Mouse (Mus musculus) brain, embryonic 14.5 days (tissue): ENCODE data around the gene Lingo4. TPM values are rescaled to one million over a fixed set of nuclear protein-coding genes. Genes with fewer than 3 reads are reported as not detected.
A peak's percentile ranks its signal among the peaks of the same experiment; 100 is the strongest.

ENCODE experiments used
- DNase-seq: peaks from one replicate; pipeline ENCODE4 v3.0.0-alpha.2; 2011; ENCODE audit warnings: low read depth
- CTCF ChIP-seq: fragments of 200-500 bp; IDR thresholded peaks from 2 replicates; pipeline ENCODE4 v1.5.1; 2012; ENCODE audit warnings: inconsistent platforms, mild to moderate bottlenecking, moderate library complexity, borderline replicate concordance; ENCODE audit not compliant: insufficient read depth, insufficient read length; ENCODE audit errors: extremely low read depth
- POLR2A ChIP-seq: fragments of 200-500 bp; IDR thresholded peaks from 2 replicates; pipeline ENCODE4 v1.6.1; 2012; ENCODE audit warnings: mild to moderate bottlenecking, inconsistent platforms, borderline replicate concordance; ENCODE audit not compliant: poor library complexity, insufficient read depth, insufficient read length, severe bottlenecking; ENCODE audit errors: extremely low read depth
- polyA plus RNA-seq: library from polyadenylated mRNA; depleted of rRNA; stranded (reverse); fragments of >200 nt; gene quantifications from 2 replicates; pipeline ENCODE4 v1.2.3, GENCODE M21; 2012

The Lingo4 gene
- polyA plus RNA-seq, 1 experiment: 0.70 TPM

DNA sequence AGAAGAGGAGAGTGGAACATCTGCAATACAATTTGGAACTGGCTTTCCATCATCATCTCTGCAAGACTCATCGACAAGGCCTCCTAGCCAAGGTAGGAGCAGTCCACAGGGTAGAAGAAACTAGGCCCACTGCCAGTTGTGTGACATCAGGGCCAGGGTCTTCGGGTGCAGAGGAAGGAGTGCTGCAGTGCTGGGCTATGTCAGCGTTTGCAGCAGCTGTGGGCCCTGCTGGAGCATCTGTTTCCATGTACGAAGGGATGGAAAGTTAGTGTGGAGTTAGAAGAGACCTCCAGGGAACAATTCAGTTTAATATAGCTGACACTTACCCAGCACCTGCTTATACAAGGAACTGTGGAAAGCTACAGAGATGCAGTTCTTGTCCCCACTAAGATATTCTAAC, 5.3 kb upstream of the Lingo4 start:
- DNase-seq: no peak
- no peak for TF ChIP-seq POLR2A
- TF ChIP-seq CTCF: no peak

DNA sequence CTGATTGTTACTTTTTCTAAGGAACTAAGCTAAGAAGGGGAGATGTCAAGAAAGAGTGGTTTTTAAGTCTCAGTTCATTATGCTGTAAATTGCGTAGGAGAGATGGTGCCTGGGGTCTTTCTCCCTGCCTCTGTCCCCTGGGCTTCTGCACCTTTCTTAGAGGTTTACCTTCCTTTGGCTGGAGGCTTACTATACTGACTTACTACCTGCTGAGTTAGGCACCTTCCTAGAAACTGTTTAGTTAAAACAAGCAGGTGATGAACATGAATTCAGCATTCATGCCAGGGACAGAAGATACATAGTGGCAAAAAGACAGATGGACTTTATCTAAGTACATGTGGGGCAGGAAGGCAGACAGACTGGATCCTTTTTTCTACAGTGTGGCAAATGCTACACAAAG, 2.0 kb upstream of the Lingo4 start:
- TF ChIP-seq POLR2A (no peak), CTCF (no peak)
- DNase-seq: no peak

DNA sequence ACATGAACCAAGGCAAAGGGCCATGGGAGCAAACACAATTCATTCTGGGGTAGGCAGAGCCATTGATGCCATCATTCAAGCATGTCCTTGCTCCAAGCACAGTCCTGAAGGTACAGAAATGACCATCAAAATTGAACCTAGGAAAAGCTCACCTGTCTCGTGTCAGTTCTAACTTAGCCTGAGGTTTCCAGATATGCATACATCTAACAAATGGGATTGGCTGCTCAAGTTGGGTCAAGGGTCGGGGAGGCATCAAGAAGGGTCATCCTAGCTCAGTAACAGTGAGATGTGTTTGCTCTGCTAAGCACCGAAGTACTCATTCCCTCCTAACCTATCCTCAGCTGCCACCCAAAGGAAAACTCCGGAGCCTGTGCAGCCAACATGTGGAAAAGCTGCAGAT, 1.5 kb upstream of the Lingo4 start:
- DNase-seq: no peak
- TF ChIP-seq CTCF: no peak
- TF ChIP-seq POLR2A: no peak

DNA sequence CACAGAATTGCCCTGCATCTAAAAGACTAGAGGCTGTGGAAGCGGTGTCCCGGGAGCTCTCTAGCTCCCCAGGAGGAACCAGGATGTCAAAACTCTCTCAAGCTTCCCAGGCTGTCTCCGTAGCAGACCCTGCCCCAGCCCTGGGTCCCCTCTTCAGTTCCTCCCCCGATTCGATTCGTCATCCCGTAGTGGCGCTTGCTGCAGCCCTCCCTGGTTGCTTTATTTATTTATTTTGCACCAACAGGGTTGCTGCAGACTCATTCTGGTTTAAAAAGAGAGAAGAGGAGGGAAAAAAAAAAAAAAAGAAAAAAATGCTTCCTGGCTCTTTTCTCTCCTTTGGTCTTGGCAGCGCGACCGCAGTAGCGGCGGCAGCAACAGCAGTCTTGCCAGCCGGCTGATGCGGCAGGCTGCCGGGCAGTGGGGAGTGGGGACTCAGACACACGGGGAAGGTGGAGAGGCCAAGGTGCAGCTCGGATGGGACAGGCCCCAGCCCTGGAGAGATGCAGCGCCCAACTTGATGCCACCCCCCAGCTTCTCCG, 695 bp downstream of the Lingo4 start:
- TF ChIP-seq CTCF (peak; percentile 18; the same call in 1 of the 2 replicates), POLR2A (no peak)
- DNase-seq: peak; percentile 82

DNA sequence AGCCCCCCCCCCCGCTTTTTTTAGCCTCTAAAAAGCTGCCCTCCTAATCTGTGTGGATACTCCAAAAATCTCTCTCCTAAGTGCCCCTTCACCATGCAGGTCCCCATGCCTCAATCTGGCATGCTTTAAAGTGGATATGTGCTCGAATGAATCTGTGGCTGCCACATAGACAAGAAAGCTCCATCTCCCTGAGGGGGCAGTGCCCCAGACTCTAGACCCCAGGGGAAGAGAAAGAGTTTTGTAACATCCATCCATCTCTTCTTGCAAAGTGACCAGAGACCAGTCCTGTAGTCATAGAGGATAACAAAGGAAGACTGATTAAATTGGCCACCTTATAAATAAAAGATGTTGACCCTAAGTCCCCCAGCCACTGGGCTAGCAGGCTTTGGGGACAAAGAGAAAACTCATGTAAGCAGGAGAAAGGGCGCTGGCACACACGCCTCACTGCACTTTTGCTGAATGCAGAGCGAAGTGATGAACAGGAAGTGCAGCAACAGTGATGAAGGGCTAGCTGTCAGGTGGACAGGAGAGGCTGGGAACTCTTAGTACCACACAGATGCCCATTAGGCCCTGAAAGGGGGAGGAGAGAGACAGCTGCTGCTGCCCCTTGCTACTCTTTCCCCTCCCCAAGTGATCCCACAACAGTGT, 1.5 kb downstream of the Lingo4 start:
- TF ChIP-seq CTCF: no peak
- no peak for TF ChIP-seq POLR2A
- DNase-seq: peak; percentile 55

DNA sequence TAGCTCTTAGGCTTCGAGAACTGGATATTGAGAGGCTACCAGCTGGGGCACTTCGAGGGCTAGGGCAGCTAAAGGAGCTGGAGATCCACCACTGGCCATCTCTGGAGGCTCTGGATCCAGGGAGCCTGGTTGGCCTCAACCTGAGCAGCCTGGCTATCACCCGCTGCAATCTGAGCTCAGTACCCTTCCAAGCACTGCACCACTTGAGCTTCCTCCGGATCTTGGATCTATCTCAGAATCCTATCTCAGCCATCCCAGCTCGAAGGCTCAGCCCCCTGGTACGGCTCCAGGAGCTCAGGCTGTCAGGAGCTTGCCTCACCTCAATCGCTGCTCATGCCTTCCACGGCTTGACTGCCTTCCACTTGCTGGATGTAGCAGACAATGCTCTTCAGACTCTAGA, 4.1 kb downstream of the Lingo4 start:
- DNase-seq: no peak
- TF ChIP-seq CTCF (no peak), POLR2A (no peak)

DNA sequence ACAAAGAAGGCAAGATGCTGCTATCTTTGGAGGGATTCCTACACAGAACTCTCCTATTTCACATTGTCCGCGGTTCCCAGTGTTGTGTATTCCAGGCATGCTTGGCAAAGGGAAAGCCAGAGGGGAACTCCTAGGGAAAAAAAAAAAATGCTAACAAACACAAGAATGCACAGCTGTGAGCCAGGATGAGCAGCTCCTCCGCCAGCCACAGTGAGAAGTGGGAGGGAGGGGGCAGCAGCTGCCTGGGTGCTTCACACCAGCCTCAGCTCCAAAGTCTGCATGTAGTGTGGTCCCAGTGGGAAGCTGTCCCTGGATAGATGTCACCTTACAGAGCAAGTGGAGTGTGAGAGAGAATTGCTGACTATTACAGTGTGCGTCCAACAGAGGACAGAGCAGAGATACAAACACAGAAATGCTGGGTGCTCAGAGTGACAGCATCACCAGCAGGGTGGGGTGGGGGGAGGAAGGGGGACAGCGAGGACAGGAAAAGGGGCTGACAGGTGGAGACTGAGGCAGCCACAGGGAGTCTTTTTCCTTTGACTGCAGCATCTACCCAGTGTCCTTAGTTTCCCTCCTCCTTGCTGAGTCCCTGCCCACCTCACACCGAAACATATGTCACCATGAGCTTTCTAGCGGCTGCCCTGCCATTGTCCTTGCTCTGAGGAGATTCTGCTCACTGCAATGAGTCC, 6.2 kb downstream of the Lingo4 start:
- peak; percentile 64 for DNase-seq
- TF ChIP-seq CTCF: no peak
- TF ChIP-seq POLR2A: no peak

DNA sequence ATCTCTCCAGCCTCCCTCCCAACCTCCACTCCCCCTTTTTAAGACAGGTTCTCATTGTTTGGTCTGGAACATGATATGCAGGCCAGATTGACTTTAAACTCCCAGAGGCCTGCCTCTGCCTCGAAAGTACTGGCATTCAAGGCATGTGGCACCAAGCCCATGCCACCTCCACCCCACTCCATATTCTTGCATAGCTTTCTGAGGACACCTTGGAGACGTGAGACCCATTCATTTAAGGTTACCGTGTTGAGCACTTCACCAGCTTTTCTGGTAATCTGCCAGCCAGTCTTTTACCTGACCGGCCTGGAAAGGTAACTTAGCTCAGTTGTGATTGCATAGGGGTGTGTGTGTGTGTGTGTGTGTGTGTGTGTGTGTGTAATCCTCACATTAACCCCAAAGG, 7.2 kb downstream of the Lingo4 start:
- DNase-seq: no peak
- TF ChIP-seq CTCF (no peak), POLR2A (no peak)

DNA sequence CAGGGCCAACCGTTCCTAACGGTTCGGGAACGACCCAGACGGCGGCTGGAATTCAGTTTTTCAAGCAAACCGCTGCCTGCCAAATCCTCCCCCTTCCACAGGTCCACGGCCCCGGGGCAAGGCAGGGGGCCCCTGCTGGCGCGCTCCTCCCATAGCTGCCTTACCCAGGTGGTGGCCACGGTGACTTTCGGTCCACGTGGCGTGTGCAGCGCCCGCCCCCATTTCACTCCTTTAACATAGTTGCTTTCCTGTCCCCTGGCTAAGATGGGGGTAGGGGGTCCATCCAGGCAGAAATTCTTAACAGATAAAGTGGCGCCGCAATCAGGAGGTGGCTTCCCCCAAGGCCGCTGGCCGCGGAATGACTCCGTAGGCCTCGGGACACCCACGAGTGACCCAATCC, 14.2 kb downstream of the Lingo4 start:
- no peak for DNase-seq
- 0 out of 2 replicates have a peak, but pooled peaks have one; percentile 1 for TF ChIP-seq CTCF
- no peak for TF ChIP-seq POLR2A

DNA sequence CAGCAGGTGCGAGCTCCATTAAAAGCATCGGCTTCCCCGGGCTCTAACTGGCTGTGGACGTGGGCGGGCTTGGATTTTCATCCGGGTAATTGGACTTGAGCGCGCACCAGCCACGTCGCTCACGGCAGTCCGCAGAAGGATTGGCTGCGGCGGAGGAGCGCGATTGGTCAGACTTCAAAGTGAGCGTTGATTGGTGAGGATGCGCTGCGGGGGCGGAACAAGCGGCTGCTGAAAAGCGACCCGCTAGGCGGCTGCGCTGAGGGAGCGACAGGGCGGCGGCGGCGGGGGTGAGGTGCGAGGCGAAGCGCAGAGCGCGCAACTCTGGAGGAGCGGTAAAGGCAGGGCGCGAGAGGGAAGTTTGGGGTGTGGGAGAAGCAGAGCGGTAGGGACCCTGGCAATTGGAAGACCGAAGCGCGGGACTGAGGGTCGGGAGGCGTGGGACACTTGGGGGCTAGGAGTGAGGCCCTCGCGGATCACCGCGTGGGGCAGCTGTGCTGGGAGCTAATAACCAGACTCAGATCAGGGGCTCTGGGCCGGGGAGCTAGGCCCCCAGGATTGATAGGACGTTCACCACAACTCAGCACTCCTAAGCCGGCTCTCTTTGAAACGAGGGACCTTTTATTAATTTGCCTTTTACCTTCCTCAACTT, 14.8 kb downstream of the Lingo4 start, which contains the start of gene Tdrkh:
Tdrkh (plus strand) TSS at position 243 of the 649 bp plus-strand sequence.
- DNase-seq: peak; percentile 100
- peak; percentile 91 for TF ChIP-seq POLR2A
- peak; percentile 15; the same call in 1 of the 2 replicates for TF ChIP-seq CTCF

DNA sequence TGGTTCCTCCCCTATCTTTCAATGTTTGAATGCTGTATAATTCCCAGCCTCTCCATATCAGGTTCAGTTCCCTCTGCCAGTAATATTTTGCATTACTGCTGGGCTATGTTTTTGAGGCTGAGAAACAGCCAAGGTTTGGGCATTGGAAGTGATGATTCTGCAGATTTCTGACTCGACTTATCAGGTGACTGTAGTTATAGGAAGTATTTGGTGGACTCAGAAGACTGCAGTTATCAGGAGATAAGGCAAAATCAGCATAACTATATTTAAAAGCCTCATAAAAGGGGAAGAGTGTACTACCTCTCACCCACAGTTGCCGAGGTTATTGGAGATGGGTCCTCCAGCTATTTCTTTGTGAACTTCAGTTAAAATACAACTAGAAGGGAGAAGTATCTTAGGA, 32.7 kb downstream of the Lingo4 start:
- DNase-seq: no peak
- TF ChIP-seq CTCF (no peak), POLR2A (no peak)
